ENCODE assay signal across 23 mouse cellular contexts in the genomic region with DNA sequence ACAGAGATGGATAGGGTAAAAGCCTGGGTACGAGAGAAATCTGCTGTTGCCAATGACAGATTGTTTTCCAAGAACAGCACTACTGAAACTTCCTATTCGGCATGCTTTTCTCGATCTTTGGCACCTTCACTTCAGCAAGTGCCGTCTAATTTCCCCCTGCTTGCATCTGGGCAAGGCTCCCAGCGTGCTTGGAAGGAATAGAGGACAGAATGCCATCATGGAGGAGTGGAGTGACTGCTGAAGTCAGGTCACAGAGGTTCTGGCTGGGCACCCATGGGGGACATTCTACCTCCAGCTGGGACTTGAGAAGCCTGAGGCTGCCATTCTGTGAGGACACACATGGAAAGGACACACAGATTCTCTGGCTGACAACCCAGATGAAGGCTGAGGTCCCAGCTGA.
A peak's percentile ranks its signal among the peaks of the same experiment; 100 is the strongest.
DNase-seq lines count a peak whose midpoint lies in the region; ATAC-seq lines count a peak whose summit lies in the region.
"Had no signal": no experiment of that assay in that cellular context is flagged by ENCODE, and none has a peak within 500 bp of the region (broad histone marks: within the 10 kb centered on the region; RNA-seq: fewer than 3 reads in every experiment).

No protein-coding gene starts in this region.

- no peaks in the 10 kb centered on the region for H3K9me3 ChIP-seq in heart, embryonic 11.5 days (replicated peaks; ENCODE audit: control insufficient read depth, low read length)
- H3K9me3 ChIP-seq: forebrain, embryonic 10.5 days; hindbrain, embryonic 13.5 days; intestine, embryonic 15.5 days; limb, embryonic 12.5 days; liver, embryonic 13.5 days; midbrain, embryonic 10.5 days had no signal

- no peak overlapping the region for H3K27ac ChIP-seq in heart, embryonic 11.5 days (ENCODE audit: low read depth, low read length)
- H3K27ac ChIP-seq: forebrain, embryonic 10.5 days; heart, adult 2 months; hindbrain, embryonic 13.5 days; intestine, embryonic 15.5 days; limb, embryonic 12.5 days; liver, embryonic 13.5 days; macrophage; midbrain, embryonic 10.5 days had no signal

- H3K36me3 ChIP-seq in heart, embryonic 11.5 days (ENCODE audit: control insufficient read depth, insufficient read depth, low read length) = no peaks in the 10 kb centered on the region
- H3K36me3 ChIP-seq: forebrain, embryonic 10.5 days; hindbrain, embryonic 13.5 days; intestine, embryonic 15.5 days; limb, embryonic 12.5 days; liver, embryonic 13.5 days; midbrain, embryonic 10.5 days had no signal

- H3K4me3 ChIP-seq in heart, embryonic 11.5 days (ENCODE audit: low read depth, low read length) = no peak overlapping the region
- H3K4me3 ChIP-seq: forebrain, embryonic 10.5 days; heart, adult 2 months; hindbrain, embryonic 13.5 days; intestine, embryonic 15.5 days; limb, embryonic 12.5 days; liver, embryonic 13.5 days; midbrain, embryonic 10.5 days had no signal

- H3K4me1 ChIP-seq in heart, embryonic 11.5 days (ENCODE audit: control insufficient read depth, insufficient read depth, low read length) = no peaks in the 10 kb centered on the region
- H3K4me1 ChIP-seq: forebrain, embryonic 10.5 days; hindbrain, embryonic 13.5 days; intestine, embryonic 15.5 days; limb, embryonic 12.5 days; liver, embryonic 13.5 days had no signal

- ATAC-seq in heart, embryonic 11.5 days (replicated peaks; ENCODE audit: insufficient number of reproducible peaks, low FRiP score, low TSS enrichment) = no peak
- ATAC-seq: intestine, embryonic 15.5 days had no signal

- H3K4me2 ChIP-seq in heart, embryonic 11.5 days = no peak overlapping the region
- H3K4me2 ChIP-seq: hindbrain, embryonic 13.5 days; intestine, embryonic 15.5 days; limb, embryonic 12.5 days; liver, embryonic 13.5 days; lung, embryonic 14.5 days had no signal

- no peak overlapping the region for H3K9ac ChIP-seq in heart, embryonic 11.5 days (ENCODE audit: low read depth, low read length)
- H3K9ac ChIP-seq: hindbrain, embryonic 13.5 days; intestine, embryonic 15.5 days; limb, embryonic 12.5 days; liver, embryonic 13.5 days; lung, embryonic 14.5 days had no signal

- peak; percentile 18 to 26 for DNase-seq in cerebellum, postnatal 14 days
- DNase-seq in cerebellum, adult 9-10 months = no peak
- peak; percentile 7 for DNase-seq in heart, postnatal 4 days
- peak; percentile 4 for DNase-seq in right cerebral cortex, postnatal 4 days
- DNase-seq in right cerebral cortex, postnatal 36 days (ENCODE audit: low spot score in 2 of 2) = no peak
- DNase-seq in c-Kit-positive CD71-positive TER-119-positive erythroid progenitor cells, embryonic 14.5 days (ENCODE audit: low spot score) = no peak
- DNase-seq: cerebellum, adult 11 months; heart, adult 2 months; kidney, adult 9 months; kidney, postnatal 36 days; layer of hippocampus, adult 9-11 months; liver, embryonic 13.5 days; lung, embryonic 14.5 days; retina, postnatal 1 day; thymus, postnatal 36 days had no signal

- no peaks in the 10 kb centered on the region for H3K27me3 ChIP-seq in heart, embryonic 11.5 days (ENCODE audit: control insufficient read depth, insufficient read depth, low read length)
- H3K27me3 ChIP-seq: CH12.LX; hindbrain, embryonic 13.5 days; intestine, embryonic 15.5 days; limb, embryonic 12.5 days; liver, embryonic 13.5 days had no signal

- 72% methylated on average over 5 of the region's 5 CpGs for WGBS in heart, embryonic 11.5 days (ENCODE audit: insufficient replicate concordance)

Comparison
In these comparisons a context has a peak if more than half of its experiments do, and no peak if none do; other contexts are left out.
1. DNase-seq: peak in cerebellum, postnatal 14 days (2 of 2), heart, postnatal 4 days (single experiment) and right cerebral cortex, postnatal 4 days (single experiment); none in cerebellum, adult 9-10 months (single experiment), right cerebral cortex, postnatal 36 days (0 of 2) and c-Kit-positive CD71-positive TER-119-positive erythroid progenitor cells, embryonic 14.5 days (single experiment).